Mouse (Mus musculus): ENCODE results near the gene Patz1.

Patz1 gene

GRCm38 (mm10) chr11:3329891-3330451 is 41.3 kb downstream of the Patz1 start, which contains the start of gene Pik3ip1:
TSS of gene Pik3ip1 (plus strand) at chr11:3330401.
- DNase-seq (ENCODE audit: low spot score in 2 of 2), result no peak

DNA sequence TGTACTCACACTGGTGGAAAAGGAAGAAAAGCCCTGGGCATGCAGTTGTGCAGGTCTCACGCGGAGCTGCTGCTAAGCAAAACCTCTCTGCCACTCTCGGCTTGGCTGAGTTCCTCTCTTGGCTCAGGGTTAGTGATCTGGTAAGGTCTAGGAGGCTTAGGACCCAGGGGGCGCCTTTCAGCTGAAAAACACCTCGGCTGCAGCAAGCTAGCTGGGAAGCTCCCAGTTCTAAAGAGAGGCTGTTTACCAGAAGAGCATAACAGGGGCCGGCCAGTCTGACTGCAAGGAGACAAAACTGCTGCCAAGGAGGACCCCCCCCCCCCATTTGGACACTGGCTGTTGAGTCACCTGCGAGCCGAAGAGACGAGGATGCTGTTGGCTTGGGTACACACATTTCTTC is 41.9 kb downstream of the Patz1 start:
- DNase-seq (ENCODE audit: low spot score in 2 of 2), result peak; percentile 86 to 90

GRCm38 (mm10) chr11:3330991-3331750 is 42.5 kb downstream of the Patz1 start:
- DNase-seq (ENCODE audit: low spot score in 2 of 2), result no peak

- peak; percentile 96 to 97 for DNase-seq (ENCODE audit: low spot score in 2 of 2)
Measured at GRCm38 (mm10) chr11:3331756-3332642, 43.3 kb downstream of the Patz1 start.

DNA sequence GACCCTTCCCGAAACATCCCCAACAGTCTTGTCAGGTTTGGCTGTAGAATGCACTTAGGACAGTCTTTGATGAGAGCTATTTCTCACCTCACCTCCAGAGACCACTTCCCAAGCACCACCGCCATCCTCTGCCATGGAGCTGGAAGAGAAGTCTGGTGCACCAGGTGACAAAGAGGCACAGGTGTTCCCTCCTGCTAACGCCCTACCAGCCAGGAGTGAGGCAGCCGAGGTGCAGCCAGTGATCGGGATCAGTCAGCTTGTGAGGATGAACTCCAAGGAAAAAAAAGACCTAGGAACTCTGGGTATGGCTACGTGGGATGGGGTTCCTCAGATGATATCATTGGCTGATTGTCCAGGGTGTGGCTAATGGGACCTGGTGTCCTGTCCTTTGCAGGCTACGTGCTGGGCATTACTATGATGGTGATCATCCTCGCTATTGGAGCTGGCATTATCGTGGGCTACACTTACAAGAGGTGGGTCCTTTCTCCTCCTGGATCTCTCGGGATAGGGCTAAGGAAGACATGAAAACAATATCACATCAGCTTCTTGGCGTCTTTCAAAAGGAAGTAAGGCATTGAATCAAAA is 44.5 kb downstream of the Patz1 start:
- no peak for DNase-seq (ENCODE audit: low spot score in 2 of 2)

- DNase-seq (ENCODE audit: low spot score in 2 of 2), result no peak
Measured at GRCm38 (mm10) chr11:3334141-3334710, 45.6 kb downstream of the Patz1 start.

- peak in 1 of 2 experiments; percentile 52 for DNase-seq (ENCODE audit: low spot score in 2 of 2)
Measured at GRCm38 (mm10) chr11:3334711-3335316, 46.1 kb downstream of the Patz1 start.

DNA sequence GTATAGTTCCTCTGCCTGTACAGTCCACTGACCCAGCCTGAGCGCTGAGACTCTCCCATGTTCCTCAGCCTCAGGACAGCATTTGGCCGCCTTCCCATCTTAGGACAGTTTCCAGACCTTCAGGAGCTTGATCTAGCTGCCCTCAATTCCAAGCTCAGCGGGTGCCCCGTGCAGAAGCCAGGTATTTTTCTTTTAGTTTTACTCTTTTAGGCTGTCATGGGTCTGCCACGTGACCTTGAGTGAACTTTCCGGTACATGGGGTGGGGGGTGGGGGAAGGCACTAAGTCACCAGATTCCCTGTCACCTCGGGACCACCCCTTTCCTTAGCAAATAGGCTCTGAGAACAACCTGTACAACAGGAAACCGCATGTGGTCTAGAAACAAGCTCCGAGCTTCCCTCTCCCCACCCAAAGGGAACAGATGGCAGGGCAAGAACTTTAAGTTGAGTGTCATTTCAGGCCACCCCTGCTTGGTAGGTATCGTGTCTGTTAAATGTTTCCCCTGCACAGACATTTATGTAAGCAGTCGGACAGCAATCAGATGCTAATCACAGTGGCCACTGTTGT is 47.1 kb downstream of the Patz1 start:
- DNase-seq (ENCODE audit: low spot score in 2 of 2), result peak; percentile 81 to 84

DNA sequence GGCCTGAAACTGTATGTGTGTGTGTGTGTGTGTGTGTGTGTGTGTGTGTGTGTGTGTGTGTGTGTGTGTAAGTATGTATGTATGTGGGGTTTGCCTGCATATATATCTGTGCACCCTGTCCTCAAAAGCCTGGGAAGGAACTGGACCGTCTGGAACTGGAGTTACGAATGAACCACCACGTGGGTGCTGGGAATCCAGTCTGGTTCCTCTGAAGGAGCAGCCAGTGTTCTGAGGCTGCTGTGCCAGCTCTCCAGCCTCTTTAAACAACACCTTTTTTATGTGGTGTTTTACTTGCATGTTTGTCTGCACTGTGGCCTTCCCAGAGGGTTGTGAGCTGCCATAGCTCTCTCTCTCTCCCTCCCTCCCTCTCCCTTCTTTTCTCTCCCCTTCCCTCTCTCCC is 47.9 kb downstream of the Patz1 start:
- DNase-seq (ENCODE audit: low spot score in 2 of 2), result no peak

GRCm38 (mm10) chr11:3337173-3337955 is 48.7 kb downstream of the Patz1 start:
- no peak for DNase-seq (ENCODE audit: low spot score in 2 of 2)

- DNase-seq (ENCODE audit: low spot score in 2 of 2), result no peak
Measured at GRCm38 (mm10) chr11:3337961-3338360, 49.3 kb downstream of the Patz1 start.

DNA sequence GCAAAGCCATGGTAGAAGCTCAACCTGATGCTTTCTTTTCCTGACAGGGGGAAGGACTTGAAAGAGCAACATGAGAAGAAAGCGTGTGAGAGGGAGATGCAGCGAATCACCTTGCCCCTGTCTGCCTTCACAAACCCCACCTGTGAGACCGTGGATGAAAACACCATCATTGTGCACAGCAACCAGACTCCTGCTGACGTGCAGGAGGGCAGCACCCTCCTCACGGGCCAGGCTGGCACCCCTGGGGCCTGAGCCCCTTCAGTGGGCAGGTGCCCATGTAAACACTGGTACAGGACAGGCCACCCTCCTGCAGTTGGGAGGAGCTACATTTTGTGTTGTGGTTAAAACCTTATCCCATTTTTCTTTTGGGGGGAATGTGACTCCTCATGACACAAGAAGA is 52.8 kb downstream of the Patz1 start:
- DNase-seq (ENCODE audit: low spot score in 2 of 2), result no peak

- DNase-seq (ENCODE audit: low spot score in 2 of 2), result no peak
Measured at GRCm38 (mm10) chr11:3344916-3345315, 56.2 kb downstream of the Patz1 start.

DNA sequence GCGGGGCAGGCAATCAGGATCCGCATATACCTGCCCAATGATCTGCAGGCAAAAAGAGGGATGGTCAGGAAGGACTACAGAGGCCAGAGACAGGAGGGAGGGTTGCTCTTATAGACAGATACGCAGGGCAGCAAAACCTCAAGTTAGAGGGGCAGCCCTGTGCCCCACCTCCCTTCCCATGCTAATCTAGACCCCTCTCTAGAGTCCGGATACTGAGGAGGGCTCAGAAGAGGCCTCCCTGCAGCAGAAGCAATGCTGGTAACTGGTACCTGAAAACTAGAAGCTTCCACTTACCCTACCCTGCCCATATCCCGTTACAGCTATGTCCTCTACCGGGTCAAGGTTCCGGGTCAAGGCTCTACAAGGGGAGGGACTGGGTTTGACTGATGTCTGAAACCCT is 57.7 kb downstream of the Patz1 start:
- DNase-seq (ENCODE audit: low spot score in 2 of 2), result no peak

DNA sequence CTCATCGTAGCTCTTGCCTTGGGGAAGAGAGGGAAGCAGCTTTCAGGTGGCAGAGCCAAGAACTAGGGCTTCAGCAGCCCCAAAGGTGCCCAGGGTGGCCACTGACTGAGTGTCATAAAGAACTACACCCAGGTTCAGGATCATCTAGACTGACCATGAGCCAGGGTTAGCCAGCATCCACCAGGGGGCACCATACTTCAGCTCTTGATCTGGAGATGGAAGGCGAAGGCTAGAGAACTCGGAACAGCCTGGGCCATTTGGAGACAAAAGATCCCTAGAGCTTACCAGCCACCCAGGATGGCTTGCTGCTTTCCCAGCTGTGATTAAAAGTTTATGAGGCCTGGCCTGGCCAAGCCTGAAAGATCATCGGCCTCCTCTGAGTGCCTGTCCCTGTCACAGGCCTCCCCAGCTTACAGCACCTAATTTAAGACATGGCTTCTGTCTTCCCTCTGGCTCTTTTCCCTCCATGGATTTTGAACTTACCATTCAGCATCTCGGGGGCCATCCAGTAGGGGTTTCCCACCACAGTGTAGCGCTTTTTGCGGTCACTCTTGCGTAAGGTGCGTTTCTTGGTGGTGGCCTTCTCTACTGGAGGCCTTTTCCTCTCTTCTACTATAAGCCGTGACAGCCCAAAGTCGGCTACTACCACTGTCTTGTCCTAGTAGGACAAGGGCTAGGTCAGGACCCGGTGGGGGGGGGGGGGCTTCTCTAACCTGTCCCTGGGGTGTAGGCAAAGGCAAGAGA is 58.6 kb downstream of the Patz1 start:
- DNase-seq (ENCODE audit: low spot score in 2 of 2), result peak; percentile 74 to 92

GRCm38 (mm10) chr11:3347835-3348195 is 59.1 kb downstream of the Patz1 start:
- no peak for DNase-seq (ENCODE audit: low spot score in 2 of 2)

GRCm38 (mm10) chr11:3348576-3349342 is 60.1 kb downstream of the Patz1 start:
- DNase-seq (ENCODE audit: low spot score in 2 of 2), result no peak

- DNase-seq (ENCODE audit: low spot score in 2 of 2), result no peak
Measured at GRCm38 (mm10) chr11:3349343-3349695, 60.6 kb downstream of the Patz1 start.

DNA sequence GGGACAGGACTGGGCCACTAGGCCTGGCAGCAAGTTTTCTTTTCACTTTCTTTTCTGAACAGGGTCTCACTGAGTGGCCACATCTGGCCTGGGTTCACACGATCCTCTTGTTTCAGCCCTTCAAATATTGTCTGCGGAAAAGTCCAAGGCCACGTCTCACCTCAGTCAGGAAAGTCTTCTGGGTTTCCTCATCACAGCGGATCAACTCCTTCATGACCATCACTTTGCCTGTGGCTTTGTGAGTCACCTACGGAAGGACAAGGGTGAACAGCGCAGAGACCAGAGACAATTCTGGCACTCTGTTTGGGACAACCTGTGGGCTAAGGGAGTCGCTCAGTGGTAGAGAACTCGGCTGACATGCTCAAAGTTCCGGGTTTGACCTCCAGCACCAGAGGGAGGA is 63.5 kb downstream of the Patz1 start:
- DNase-seq (ENCODE audit: low spot score in 2 of 2), result no peak
